Mouse (Mus musculus): Measurements from ENCODE around the gene Chrnb4.

GRCm38 (mm10) chr9:55016926-55017325, 31.7 kb downstream of the Chrnb4 start:
- TF ChIP-seq SMC3 (IDR thresholded peaks at IDR 0.05; ENCODE audit: low read depth, low read length) (no peak), UBTF (IDR thresholded peaks at IDR 0.05; ENCODE audit: low read depth, low read length) (no peak), NELFE (IDR thresholded peaks at IDR 0.05; ENCODE audit: low read depth, low read length) (no peak), NRF1 (IDR thresholded peaks at IDR 0.05; ENCODE audit: low read depth, low read length) (no peak), CTCF (conservative IDR thresholded peaks at IDR 0.05 in 1 of 2, IDR thresholded peaks at IDR 0.05 in 1 of 2; ENCODE audit: low read depth in 2 of 2, low read length in 2 of 2) (no peak), TCF12 (IDR thresholded peaks at IDR 0.05; ENCODE audit: low read depth, low read length) (no peak)

Data from CH12.LX (cell line).